Mouse (Mus musculus) urinary bladder, postnatal 4 days (tissue): ENCODE measurements around the gene Hectd1.

ENCODE experiments used
- DNase-seq, 2 experiments: peaks; one replicate each; pipeline ENCODE4 v3.0.0; 2021 to 2022; ENCODE audit warnings: low spot score in 2 of 2

Hectd1 gene

DNA sequence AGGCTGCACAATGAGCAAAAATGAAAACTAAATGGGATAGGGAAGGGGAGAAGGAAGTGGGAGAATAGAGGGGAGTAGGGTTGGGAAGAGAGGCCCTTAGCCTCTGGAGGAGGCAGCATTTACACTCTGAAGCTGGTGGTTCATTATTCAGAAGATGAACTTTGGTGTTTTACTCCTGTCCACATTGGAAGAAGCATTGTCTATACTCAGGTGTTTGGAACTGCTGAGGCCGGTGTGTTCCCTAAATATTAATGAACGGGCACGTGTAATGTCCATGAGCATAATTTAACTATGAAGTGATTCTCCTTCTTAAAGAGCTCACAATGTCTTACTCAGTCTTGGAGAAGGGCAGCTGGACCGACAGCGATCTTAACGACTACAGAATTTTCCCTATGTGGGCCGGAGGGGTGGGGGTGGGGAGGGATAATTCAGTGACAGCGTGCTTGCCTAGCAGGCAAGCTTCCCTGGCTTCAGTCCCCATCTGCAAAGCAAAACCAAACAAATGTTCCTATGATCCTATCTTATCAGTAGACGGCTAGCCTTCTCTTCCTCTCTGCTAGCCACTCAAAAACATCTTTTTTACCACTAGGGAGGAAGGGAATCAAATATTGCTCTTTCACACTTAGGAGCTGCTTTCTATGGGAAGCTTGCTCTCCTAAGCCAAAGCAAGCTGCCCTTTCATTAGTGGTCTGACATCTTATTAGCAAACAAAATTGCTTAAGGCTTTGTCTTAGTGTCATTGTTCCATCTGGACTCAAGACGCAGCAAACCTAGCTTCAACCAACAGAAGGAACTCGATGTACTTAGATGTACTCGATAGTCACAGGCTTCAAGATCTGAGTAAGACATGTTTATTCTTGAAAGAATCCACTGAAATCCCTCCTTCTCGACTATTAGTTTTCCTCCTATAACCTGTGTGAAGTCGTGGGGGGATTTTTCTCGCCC is 14.5 kb upstream of the Hectd1 start:
- no peak for DNase-seq

DNA sequence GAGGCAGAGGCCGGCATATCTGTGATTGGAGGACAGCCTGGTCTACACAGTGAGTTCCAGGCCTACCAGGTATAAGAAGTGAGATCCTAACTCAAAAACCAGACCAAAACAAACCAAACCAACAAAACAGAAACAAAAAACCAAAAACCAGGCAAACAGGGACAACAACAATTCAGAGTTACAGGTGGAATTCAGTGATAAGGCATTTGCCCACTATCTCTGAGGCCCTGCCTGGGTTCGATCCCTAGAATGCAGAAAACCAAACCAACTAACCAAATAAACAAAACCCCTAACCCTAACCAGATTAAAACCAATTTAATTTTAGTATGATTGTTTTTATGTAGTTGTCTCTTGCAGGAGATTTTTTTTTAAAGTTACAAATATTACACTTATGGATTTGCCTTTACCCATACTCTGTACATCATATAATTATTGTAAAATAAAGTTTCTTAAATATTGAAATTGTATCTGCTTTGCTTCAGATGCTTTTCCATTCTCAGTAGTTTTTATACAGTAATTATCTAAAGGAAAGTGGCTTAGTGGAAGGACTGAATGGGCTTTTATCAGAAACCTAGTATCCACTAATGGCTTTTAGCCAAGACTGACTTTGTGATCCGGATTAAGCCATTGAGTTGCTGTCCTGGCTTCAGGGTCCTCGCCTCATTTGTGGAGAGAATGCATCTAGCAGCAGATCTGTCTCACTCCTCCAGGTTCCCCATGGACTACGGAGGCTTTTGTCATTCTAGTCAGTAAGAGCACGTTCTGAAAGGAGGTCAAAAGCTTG is 12.9 kb upstream of the Hectd1 start:
- no peak for DNase-seq

DNA sequence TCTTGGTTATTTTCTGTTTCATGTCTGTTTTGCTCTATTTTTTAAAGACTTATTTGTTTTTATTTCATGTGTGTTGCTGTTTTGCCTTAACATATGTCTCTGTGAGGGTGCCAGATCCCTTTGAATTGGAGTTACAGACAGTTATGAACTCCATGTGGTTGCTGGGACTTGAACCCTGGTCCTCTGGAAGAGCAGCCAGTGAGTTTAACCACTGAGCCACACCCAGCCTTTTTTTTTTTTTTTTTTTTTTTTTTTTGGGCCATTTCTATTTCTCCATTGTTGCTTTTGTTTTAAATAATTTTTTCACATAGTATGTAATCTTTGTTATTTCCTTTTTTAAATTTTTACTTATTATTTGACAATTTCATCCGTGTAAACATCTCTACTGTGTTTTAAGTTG is 10.5 kb upstream of the Hectd1 start:
- no peak for DNase-seq

GRCm38 (mm10) chr12:51835219-51835618 is 5.9 kb upstream of the Hectd1 start:
- no peak for DNase-seq

DNA sequence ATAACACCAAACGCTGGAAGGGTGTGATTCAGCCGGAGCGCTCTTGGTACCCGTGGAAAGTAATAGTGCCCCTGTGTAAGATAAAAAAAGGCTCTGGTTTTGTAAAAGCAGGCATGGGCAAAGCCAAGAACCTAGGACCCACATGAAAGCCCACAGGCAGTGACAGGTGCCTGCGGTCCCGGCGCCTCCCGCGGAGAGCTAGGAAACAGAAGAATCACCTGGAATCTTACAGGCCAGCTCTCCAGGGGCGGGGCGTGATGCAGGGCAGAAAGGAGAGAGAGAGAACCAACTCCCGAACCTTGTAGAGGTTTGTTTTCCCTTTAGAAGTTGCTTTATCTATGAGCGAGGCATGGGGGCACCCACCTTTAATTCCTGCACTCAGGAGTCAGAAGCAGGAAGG is 2.6 kb upstream of the Hectd1 start:
- DNase-seq, result no peak

DNA sequence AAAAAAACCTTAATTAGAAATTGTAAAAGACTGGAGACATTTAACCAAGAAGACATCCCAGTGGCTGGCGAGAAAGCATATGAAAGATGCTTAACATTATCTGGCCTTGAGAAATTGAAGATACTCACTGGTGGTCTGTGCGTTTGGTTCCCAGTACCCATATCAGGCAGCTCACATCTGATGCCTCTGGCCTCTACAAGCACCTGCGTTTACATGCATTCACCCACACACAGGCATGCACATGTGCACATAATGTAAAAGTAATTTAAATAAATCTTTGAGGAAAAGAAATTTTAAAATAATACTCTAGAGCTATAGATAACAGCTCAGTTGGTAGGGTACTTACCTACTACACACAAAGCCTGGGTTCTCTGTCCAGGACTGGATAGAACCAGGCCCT is 2.0 kb upstream of the Hectd1 start:
- no peak for DNase-seq

DNA sequence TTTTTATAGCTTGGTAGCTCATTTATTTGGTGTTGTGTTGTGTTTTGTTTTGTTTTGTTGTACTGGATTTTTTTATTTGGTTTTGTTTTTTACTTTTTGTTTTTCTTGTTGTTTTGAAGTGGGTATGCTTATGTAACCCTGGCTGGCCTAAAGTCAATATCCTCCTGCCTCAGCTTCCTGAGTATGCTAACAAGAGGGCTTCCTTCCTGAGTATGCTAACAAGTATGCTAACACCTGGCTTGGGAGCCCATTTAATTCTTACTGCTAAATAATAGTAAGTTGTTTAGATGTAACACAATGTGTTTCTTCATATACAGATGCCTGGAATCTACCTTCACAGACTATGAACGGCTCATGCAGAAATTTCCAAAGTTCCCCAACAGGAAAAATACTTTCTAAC is 1.3 kb upstream of the Hectd1 start:
- DNase-seq, result no peak

GRCm38 (mm10) chr12:51830077-51830402 is 704 bp upstream of the Hectd1 start:
- no peak for DNase-seq

- peak in 1 of 2 experiments; percentile 63 for DNase-seq
Measured at GRCm38 (mm10) chr12:51828716-51829289, 533 bp downstream of the Hectd1 start.

GRCm38 (mm10) chr12:51827958-51828650 is 1.2 kb downstream of the Hectd1 start:
- no peak for DNase-seq

DNA sequence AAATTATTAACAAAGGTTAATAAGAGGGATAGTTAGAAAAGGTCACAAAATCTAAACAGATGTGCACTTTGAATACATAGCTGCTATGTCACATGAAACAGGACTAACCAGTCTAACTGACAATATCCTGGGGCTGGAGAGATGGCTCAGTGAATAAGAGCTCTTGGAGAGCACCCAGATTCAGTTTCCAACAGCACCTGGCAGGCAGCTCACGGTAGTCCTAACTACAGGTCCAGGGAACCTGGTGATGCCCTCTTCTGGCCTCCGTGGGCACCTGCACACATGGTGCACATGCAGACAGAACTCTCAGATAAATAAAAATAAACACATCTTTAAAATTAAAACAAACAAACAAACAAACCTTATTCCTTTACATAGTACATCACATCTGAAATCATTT is 4.0 kb downstream of the Hectd1 start:
- no peak for DNase-seq

DNA sequence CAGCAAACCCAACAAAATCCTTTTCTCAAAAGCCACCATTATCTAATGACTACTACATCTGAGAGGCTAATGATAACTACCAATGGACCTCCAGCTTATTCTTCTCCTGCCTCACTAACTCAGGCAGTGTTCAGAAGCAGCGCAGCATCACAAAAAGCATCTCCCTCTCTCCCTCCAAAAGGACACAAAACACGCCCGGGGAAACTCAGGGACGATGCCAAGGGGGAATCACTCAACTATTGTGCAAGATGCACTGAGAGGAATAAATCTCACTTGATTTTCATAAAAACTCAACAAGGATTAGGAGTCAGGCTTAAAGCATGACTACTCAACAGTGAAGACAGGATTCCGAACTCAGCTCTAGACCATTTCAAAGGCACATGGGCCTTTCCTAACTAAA is 6.0 kb downstream of the Hectd1 start:
- no peak for DNase-seq

DNA sequence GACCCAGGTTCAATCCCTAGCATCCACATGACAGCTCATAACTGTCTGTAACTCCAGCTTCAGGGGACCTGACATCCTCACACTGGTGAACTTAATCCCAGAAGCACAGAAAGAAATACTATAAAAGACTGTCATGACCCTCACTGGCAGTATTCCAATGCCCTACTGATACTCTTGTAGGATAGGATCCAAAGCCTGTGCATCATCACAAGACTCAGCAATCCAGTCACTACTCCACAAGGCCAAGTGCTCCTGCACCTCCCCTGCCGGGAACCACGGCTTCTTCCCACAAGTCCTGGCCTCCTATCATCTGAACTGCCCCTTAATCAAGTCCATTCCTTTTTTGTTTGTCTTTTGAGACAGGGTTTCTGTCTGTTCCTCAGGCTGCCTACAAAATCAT is 6.5 kb downstream of the Hectd1 start:
- no peak for DNase-seq

DNA sequence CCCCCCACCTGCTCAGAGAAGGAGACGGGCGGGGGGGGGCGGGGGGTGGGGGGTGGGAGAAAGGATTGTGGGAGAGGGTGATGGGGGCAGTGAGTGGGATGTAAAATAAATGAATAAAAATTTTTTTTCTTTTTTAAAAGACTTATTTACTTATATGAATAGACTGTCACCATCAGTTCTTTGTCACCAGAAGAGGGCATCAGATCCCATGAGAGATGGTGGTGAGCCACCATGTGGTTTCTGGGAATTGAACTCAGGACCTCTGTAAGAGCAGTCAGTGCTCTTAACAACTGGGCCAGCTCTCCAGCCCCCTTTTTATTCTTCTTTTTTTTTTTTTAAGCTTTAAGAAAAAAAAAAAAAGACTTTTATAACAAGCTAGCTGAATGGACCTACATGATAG is 7.1 kb downstream of the Hectd1 start:
- no peak for DNase-seq

DNA sequence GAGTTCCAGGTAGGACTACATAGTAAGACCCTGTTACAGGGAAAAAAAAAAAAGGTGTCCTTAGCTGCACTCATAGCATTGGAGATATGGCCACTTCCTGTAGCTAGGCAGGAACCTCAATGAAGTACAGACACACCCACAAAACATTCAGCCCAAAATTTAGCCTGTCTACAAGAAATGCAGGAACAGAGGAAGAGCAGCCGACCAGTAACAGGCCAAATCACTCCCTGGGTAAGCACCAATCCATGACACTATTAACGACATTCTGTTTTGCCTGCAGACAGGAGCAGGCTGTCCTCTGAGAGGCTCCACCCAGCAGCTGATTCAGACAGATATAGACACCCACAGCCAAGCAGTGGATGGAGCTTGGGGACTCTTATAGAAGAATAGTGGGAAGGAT is 8.1 kb downstream of the Hectd1 start:
- no peak for DNase-seq

DNA sequence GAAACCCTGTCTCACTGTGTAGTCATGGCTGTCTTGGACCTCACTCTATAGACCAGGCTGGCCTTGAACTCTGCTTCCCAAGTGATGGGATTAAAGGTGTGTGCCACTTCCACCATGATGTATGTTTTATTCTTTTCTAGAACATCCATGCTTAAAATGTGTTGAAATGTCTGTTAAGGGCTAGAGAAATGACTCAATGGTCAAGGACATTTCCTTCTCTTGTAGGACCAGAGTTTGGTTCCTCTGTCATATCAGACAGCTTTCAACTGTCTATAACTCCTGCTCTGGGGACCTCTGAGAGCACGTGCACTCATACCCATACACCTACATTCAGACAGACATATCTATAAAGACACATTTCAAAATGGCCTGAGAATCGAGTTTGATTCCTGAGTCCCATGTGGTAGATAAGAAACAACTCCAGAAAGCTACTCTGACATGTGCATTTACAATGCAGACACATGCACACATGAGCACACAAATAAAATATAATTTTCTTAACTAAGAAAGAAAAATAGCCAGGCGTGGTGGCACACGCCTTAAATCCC is 9.3 kb downstream of the Hectd1 start:
- DNase-seq, result no peak

DNA sequence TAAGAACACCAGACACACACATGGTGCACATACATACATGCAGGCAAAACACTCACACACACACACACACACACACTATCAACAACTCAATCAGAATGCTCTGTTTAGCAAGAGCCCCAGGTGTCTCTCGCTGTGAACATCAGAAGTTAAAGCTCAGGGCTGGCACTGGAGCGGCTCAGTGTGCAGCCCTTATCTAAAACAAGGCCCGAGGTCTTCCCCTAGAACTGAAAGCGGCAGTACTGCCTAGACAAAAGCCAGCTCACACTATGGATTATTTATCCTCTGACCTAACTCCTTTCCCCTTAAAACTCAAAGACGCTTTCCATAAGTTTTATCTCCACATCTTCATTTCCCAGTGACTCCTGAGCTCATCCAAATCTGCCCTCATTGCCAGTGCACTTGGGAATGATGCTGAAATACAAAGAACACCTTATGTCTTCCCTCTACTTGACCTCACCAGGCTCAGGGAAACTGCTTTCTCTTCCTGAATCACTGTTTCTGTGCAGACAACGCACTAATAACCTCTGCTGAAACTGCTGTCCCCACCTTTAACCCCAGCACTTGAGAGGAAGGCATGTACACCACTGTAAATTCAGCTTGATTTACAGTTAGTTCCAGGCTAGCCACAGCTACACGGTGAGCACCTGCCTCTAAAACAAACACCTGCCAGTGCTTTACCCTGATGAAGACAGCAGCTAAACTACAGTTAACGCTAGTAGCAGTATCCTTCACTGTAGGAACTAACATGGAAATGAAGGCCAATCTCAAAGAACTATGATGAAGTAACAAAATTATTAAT is 11.3 kb downstream of the Hectd1 start:
- no peak for DNase-seq

- DNase-seq, result no peak
Measured at GRCm38 (mm10) chr12:51811388-51812140, 17.8 kb downstream of the Hectd1 start.

- DNase-seq, result no peak
Measured at GRCm38 (mm10) chr12:51810564-51810963, 18.8 kb downstream of the Hectd1 start.

DNA sequence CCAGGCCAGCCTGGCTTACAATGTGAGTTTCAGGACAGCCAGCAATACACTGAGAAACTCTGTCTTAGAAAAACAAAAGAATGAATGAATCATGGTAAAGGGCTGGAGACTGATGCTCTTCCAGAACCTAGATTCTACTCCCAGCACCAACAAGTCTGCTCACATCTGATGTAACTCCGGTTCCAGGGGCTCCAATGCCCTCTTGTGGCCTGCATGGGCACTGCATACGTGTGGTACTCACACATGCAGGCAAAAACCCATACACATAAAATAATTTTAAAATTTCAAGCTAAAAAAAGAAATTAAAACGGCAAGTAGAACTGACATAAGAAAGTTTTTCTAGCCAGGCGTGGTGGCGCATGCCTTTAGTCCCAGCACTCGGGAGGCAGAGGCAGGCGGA is 44.5 kb downstream of the Hectd1 start:
- no peak for DNase-seq
